Mouse (Mus musculus) hindbrain, embryonic 11.5 days (tissue): ENCODE results near the gene Ube2k. TPM values are rescaled to one million over a fixed set of nuclear protein-coding genes. Genes with fewer than 3 reads are reported as not detected.

Experiments used
- polyA plus RNA-seq: library from polyadenylated mRNA; unstranded; fragments of >200 nt; fragmentation: Nextera tagmentation; extraction: Ambion mirVana; gene quantifications from 2 replicates; pipeline ENCODE4 v1.2.1, GENCODE M21; 2014

Gene Ube2k
- polyA plus RNA-seq, 1 experiment from 2014 or later = 172 TPM

Other genes starting within 250 kb of the Ube2k start
- 81.1 TPM in 2 replicates for gene Rfc1, start 201.6 kb upstream of the Ube2k start, polyA plus RNA-seq
- 0.11 TPM in 1 of 2 replicates, not detected in the other for gene Klb, start 188.9 kb upstream of the Ube2k start, polyA plus RNA-seq
- gene Rpl9, start 145.8 kb upstream of the Ube2k start, polyA plus RNA-seq = 894 and 900 TPM in 2 replicates
- 64.7 and 66.5 TPM in 2 replicates for gene Lias, start 145.7 kb upstream of the Ube2k start, polyA plus RNA-seq
- 69.0 and 70.3 TPM in 2 replicates for gene Ugdh, start 101.3 kb upstream of the Ube2k start, polyA plus RNA-seq
- 1.3 TPM in 1 of 2 replicates, not detected in the other for gene Gm43552, start 44.4 kb upstream of the Ube2k start, polyA plus RNA-seq
- 109 and 111 TPM in 2 replicates for gene Smim14, start within 50 bp of the Ube2k start, polyA plus RNA-seq
- gene Pds5a, start 161.0 kb downstream of the Ube2k start, polyA plus RNA-seq = 114 and 125 TPM in 2 replicates
- gene N4bp2, start 226.3 kb downstream of the Ube2k start, polyA plus RNA-seq = 39.6 and 55.7 TPM in 2 replicates